9 mouse cellular contexts compared by ENCODE assay signal in the genomic region with DNA sequence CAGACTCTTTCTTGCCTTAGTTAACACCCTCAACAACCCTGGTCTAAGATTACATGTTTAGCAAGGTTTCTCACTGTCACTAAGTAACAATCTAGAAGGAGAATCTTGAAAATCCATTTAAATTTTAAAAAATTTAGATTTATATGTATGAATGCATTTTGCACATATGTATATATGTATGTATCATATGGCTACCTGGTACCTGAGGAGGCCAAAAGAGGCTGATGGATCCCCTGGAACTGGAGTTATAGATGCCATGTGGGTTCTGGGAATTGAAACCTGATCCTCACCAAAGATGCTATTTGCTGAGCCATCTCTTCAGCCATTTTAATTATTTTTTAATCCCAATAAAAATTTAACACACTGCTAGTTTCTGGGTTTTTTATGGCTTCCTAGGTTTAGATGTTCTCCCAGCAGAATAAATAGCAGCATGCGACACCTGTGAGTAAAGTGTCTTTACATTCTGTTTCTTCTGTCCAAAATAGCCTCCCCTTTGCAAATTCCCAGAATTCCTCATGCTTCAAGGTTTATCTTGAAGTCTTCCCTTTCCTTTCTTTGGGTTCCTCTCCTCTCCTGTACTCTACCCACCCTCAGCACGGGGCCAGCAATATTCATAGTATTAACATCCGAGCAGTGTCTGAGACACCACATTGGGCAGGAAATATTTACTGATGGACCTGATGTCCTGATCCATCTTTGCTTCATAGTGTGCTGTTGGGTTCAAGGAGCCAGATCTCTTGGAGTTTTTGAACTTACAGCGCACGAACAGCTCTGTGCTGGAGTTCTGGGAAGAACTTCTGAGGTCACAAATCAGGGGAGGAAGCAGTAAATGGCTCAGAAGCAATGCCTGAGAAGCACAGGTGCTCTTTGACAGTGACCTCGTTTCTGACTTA. TPM values are rescaled to one million over a fixed set of nuclear protein-coding genes. Genes with fewer than 3 reads are reported as not detected.
DNase-seq lines count a peak whose midpoint lies in the region; ATAC-seq and TF ChIP-seq lines count a peak whose summit lies in the region.
"Had no signal": no experiment of that assay in that cellular context is flagged by ENCODE, and none has a peak within 500 bp of the region (broad histone marks: within the 10 kb centered on the region; RNA-seq: fewer than 3 reads in every experiment).

No protein-coding gene starts in this region.

- H3K27ac ChIP-seq in heart, embryonic 14.5 days (replicated peaks in 1 of 2; ENCODE audit: control insufficient read depth in 1 of 2, insufficient read depth in 1 of 2, low read depth in 2 of 2, low read length in 2 of 2), result 0 out of 4 replicates have a peak overlapping the region, but pooled peaks of 1 of the 2 experiments have one; percentile 21
- H3K27ac ChIP-seq in forebrain, embryonic 16.5 days (ENCODE audit: low read length), result no peak overlapping the region
- H3K27ac ChIP-seq in liver, embryonic 16.5 days (ENCODE audit: low read length), result peak overlapping the region; percentile 95

- 44% methylated on average over 6 of the region's 6 CpGs for WGBS in heart, embryonic 14.5 days
- WGBS in forebrain, embryonic 16.5 days, result 50% methylated on average over 6 of the region's 6 CpGs
- 45% methylated on average over 6 of the region's 6 CpGs for WGBS in liver, embryonic 16.5 days (ENCODE audit: insufficient replicate concordance)

- H3K9me3 ChIP-seq in heart, embryonic 14.5 days (ENCODE audit: control insufficient read depth, low read length), result no peaks in the 10 kb centered on the region
- H3K9me3 ChIP-seq in E14TG2a.4 (ENCODE audit: low read length), result no peaks in the 10 kb centered on the region
- H3K9me3 ChIP-seq in forebrain, embryonic 16.5 days (ENCODE audit: control insufficient read depth, low read length), result no peaks in the 10 kb centered on the region
- H3K9me3 ChIP-seq in liver, embryonic 16.5 days (replicated peaks; ENCODE audit: control insufficient read depth, low read length), result no peaks in the 10 kb centered on the region

- H3K27me3 ChIP-seq in heart, embryonic 14.5 days (ENCODE audit: control insufficient read depth, insufficient read depth, low read length), result no peaks in the 10 kb centered on the region
- H3K27me3 ChIP-seq in E14TG2a.4 (ENCODE audit: insufficient read depth, low read length), result no peaks in the 10 kb centered on the region
- H3K27me3 ChIP-seq in forebrain, embryonic 16.5 days (replicated peaks; ENCODE audit: control insufficient read depth, insufficient read depth, low read length), result no peaks in the 10 kb centered on the region
- H3K27me3 ChIP-seq in liver, embryonic 16.5 days (ENCODE audit: control insufficient read depth, insufficient read depth, low read depth, low read length), result no peaks in the 10 kb centered on the region

- DNase-seq in heart, postnatal 4 days, result no peak
- no peak for DNase-seq in right cerebral cortex, postnatal 25 days
- DNase-seq in cerebellum, adult 8-10 months, result no peak
- DNase-seq in layer of hippocampus, postnatal 10 days (ENCODE audit: low spot score in 2 of 2), result no peak
- DNase-seq: lung, postnatal 10 days had no signal

- peak overlapping the region in 1 of 2 experiments; percentile 43; a peak in 2 of 4 replicates for H3K4me3 ChIP-seq in heart, embryonic 14.5 days (ENCODE audit: control insufficient read depth in 1 of 2, insufficient read depth in 1 of 2, low read depth in 1 of 2, low read length in 2 of 2)
- H3K4me3 ChIP-seq in E14TG2a.4 (replicated peaks; ENCODE audit: low read length), result peak overlapping the region; percentile 78
- H3K4me3 ChIP-seq in forebrain, embryonic 16.5 days (replicated peaks; ENCODE audit: low read length), result no peak overlapping the region
- H3K4me3 ChIP-seq in liver, embryonic 16.5 days (ENCODE audit: low read depth, low read length), result peak overlapping the region; percentile 69

- H3K9ac ChIP-seq in heart, embryonic 14.5 days (ENCODE audit: low read length), result peak overlapping the region; percentile 74; the same call in 1 of the 2 replicates
- no peak overlapping the region for H3K9ac ChIP-seq in forebrain, embryonic 16.5 days (replicated peaks; ENCODE audit: low read depth, low read length)
- H3K9ac ChIP-seq in liver, embryonic 16.5 days (ENCODE audit: low read depth, low read length), result peak overlapping the region; percentile 80

- no peak for ATAC-seq in heart, embryonic 14.5 days (ENCODE audit: insufficient number of reproducible peaks, insufficient read depth, low FRiP score, low read depth)
- no peak for ATAC-seq in forebrain, embryonic 16.5 days
- no peak for ATAC-seq in liver, embryonic 16.5 days (ENCODE audit: low read depth)

- TF ChIP-seq CTCF in E14TG2a.4 (conservative IDR thresholded peaks at IDR 0.05; ENCODE audit: low read length), result no peak

- H3K4me2 ChIP-seq in heart, embryonic 14.5 days (ENCODE audit: low read length), result peak overlapping the region; percentile 72
- H3K4me2 ChIP-seq in forebrain, embryonic 16.5 days (ENCODE audit: low read length), result peak overlapping the region; percentile 35
- H3K4me2 ChIP-seq in liver, embryonic 16.5 days (ENCODE audit: low read depth, low read length), result peak overlapping the region; percentile 49

- H3K36me3 ChIP-seq in heart, embryonic 14.5 days (ENCODE audit: control insufficient read depth, insufficient read depth, low read length), result no peaks in the 10 kb centered on the region
- peaks cover 8% of the 10 kb centered on the region; the same call in 1 of the 2 replicates for H3K36me3 ChIP-seq in E14TG2a.4 (ENCODE audit: insufficient read depth, low read length)
- H3K36me3 ChIP-seq in forebrain, embryonic 16.5 days (ENCODE audit: control insufficient read depth, insufficient read depth), result no peaks in the 10 kb centered on the region
- H3K36me3 ChIP-seq in liver, embryonic 16.5 days (ENCODE audit: control insufficient read depth, insufficient read depth), result no peaks in the 10 kb centered on the region

- peaks cover 6 to 33% of the 10 kb centered on the region in 2 experiments for H3K4me1 ChIP-seq in heart, embryonic 14.5 days (ENCODE audit: control insufficient read depth in 2 of 2, insufficient read depth in 2 of 2, low read length in 2 of 2)
- peaks cover 43% of the 10 kb centered on the region for H3K4me1 ChIP-seq in E14TG2a.4 (replicated peaks; ENCODE audit: low read depth, low read length)
- H3K4me1 ChIP-seq in forebrain, embryonic 16.5 days (replicated peaks; ENCODE audit: control insufficient read depth, insufficient read depth, low read length), result peaks cover 12% of the 10 kb centered on the region
- H3K4me1 ChIP-seq in liver, embryonic 16.5 days (ENCODE audit: control insufficient read depth, low read depth, low read length), result peaks cover 34% of the 10 kb centered on the region

RNA-seq across cellular contexts. Expression of gene Hist2h3c1, which starts 1.9 kb away (rescaled TPM):
- polyA plus RNA-seq in heart, embryonic 14.5 days (2014; fragmentation: Nextera tagmentation; extraction: Ambion mirVana), result 1.2 TPM in 1 of 2 replicates, not detected in the other
- total RNA-seq in heart, postnatal 4 days (2021), result under 1 TPM; 0.16 to 0.81 TPM
- polyA plus RNA-seq in forebrain, embryonic 16.5 days (2015; fragmentation: Nextera tagmentation; extraction: Ambion mirVana), result 2.0 TPM in 1 of 2 replicates, not detected in the other
- 4.3 and 4.9 TPM in 2 replicates for polyA plus RNA-seq in liver, embryonic 16.5 days (2015; fragmentation: Nextera tagmentation; extraction: Ambion mirVana)
- not detected for total RNA-seq in layer of hippocampus, postnatal 10 days (2021)

RNA-seq across cellular contexts. Expression of gene Hist2h2aa1, which starts 3.1 kb away (rescaled TPM):
- 22.5 and 26.3 TPM in 2 replicates for polyA plus RNA-seq in heart, embryonic 14.5 days (2014; fragmentation: Nextera tagmentation; extraction: Ambion mirVana)
- total RNA-seq in heart, postnatal 4 days (2021), result 10 to 100 TPM; 26.8 to 30.1 TPM
- 20.6 and 26.5 TPM in 2 replicates for polyA plus RNA-seq in forebrain, embryonic 16.5 days (2015; fragmentation: Nextera tagmentation; extraction: Ambion mirVana)
- polyA plus RNA-seq in liver, embryonic 16.5 days (2015; fragmentation: Nextera tagmentation; extraction: Ambion mirVana), result 34.7 and 39.6 TPM in 2 replicates
- 10 to 100 TPM in 1 of 2 experiments, 1 to 10 TPM in 1; 6.0 to 16.1 TPM for total RNA-seq in layer of hippocampus, postnatal 10 days (2021)

RNA-seq across cellular contexts. Expression of gene Hist2h2aa2, which starts 8.3 kb away (rescaled TPM):
- 34.6 and 35.8 TPM in 2 replicates for polyA plus RNA-seq in heart, embryonic 14.5 days (2014; fragmentation: Nextera tagmentation; extraction: Ambion mirVana)
- 1,000 to 10,000 TPM; 1,222 to 1,254 TPM for total RNA-seq in heart, postnatal 4 days (2021)
- polyA plus RNA-seq in forebrain, embryonic 16.5 days (2015; fragmentation: Nextera tagmentation; extraction: Ambion mirVana), result 33.3 and 43.5 TPM in 2 replicates
- polyA plus RNA-seq in liver, embryonic 16.5 days (2015; fragmentation: Nextera tagmentation; extraction: Ambion mirVana), result 77.1 and 92.2 TPM in 2 replicates
- total RNA-seq in layer of hippocampus, postnatal 10 days (2021), result 100 to 1,000 TPM; 287 to 323 TPM

RNA-seq across cellular contexts. Expression of gene Hist2h3c2, which starts 9.5 kb away (rescaled TPM):
- 3.2 and 6.4 TPM in 2 replicates for polyA plus RNA-seq in heart, embryonic 14.5 days (2014; fragmentation: Nextera tagmentation; extraction: Ambion mirVana)
- 100 to 1,000 TPM; 209 to 211 TPM for total RNA-seq in heart, postnatal 4 days (2021)
- 2.4 and 3.4 TPM in 2 replicates for polyA plus RNA-seq in forebrain, embryonic 16.5 days (2015; fragmentation: Nextera tagmentation; extraction: Ambion mirVana)
- 9.2 and 9.8 TPM in 2 replicates for polyA plus RNA-seq in liver, embryonic 16.5 days (2015; fragmentation: Nextera tagmentation; extraction: Ambion mirVana)
- total RNA-seq in layer of hippocampus, postnatal 10 days (2021), result 10 to 100 TPM; 18.2 to 19.1 TPM

RNA-seq across cellular contexts. Expression of gene Hist2h4, which starts 14.7 kb away (rescaled TPM):
- polyA plus RNA-seq in heart, embryonic 14.5 days (2014; fragmentation: Nextera tagmentation; extraction: Ambion mirVana), result 3.4 and 5.0 TPM in 2 replicates
- 10 to 100 TPM; 81.1 to 87.3 TPM for total RNA-seq in heart, postnatal 4 days (2021)
- 8.4 and 8.9 TPM in 2 replicates for polyA plus RNA-seq in forebrain, embryonic 16.5 days (2015; fragmentation: Nextera tagmentation; extraction: Ambion mirVana)
- polyA plus RNA-seq in liver, embryonic 16.5 days (2015; fragmentation: Nextera tagmentation; extraction: Ambion mirVana), result 26.6 and 34.9 TPM in 2 replicates
- 10 to 100 TPM; 32.6 to 33.2 TPM for total RNA-seq in layer of hippocampus, postnatal 10 days (2021)
